Mouse (Mus musculus): Measurements from ENCODE around the gene Slc35g1. TPM values are rescaled to one million over a fixed set of nuclear protein-coding genes. Genes with fewer than 3 reads are reported as not detected.

Slc35g1 gene
- polyA plus RNA-seq, 1 experiment, result 1.8 TPM

- H3K4me3 ChIP-seq (ENCODE audit: control insufficient read depth, low read depth, low read length), result no peak overlapping the region
- H3K36me3 ChIP-seq (ENCODE audit: control insufficient read depth, insufficient read depth, low read length), result no peaks in the 10 kb centered on the region
- no peak overlapping the region for H3K27ac ChIP-seq (ENCODE audit: control insufficient read depth, insufficient read depth, low read depth, low read length)
- H3K4me1 ChIP-seq (ENCODE audit: control insufficient read depth, insufficient read depth, low read length), result peaks cover 2% of the 10 kb centered on the region
- TF ChIP-seq POLR2A (IDR thresholded peaks at IDR 0.05; ENCODE audit: control insufficient read depth, low read depth, low read length), result no peak
- TF ChIP-seq CTCF (IDR thresholded peaks at IDR 0.05; ENCODE audit: control insufficient read depth, insufficient read depth, insufficient replicate concordance, low read depth, low read length), result no peak
- H3K27me3 ChIP-seq (ENCODE audit: control insufficient read depth, insufficient read depth, low read length), result no peaks in the 10 kb centered on the region
These were observed 23.1 kb downstream of the Slc35g1 start for GRCm38 (mm10) chr19:38418819-38419423.

- TF ChIP-seq POLR2A (IDR thresholded peaks at IDR 0.05; ENCODE audit: control insufficient read depth, low read depth, low read length) (no peak), CTCF (IDR thresholded peaks at IDR 0.05; ENCODE audit: control insufficient read depth, insufficient read depth, insufficient replicate concordance, low read depth, low read length) (no peak)
- no peak overlapping the region for H3K4me3 ChIP-seq (ENCODE audit: control insufficient read depth, low read depth, low read length)
- H3K27me3 ChIP-seq (ENCODE audit: control insufficient read depth, insufficient read depth, low read length), result no peaks in the 10 kb centered on the region
- peaks cover 2% of the 10 kb centered on the region for H3K4me1 ChIP-seq (ENCODE audit: control insufficient read depth, insufficient read depth, low read length)
- H3K36me3 ChIP-seq (ENCODE audit: control insufficient read depth, insufficient read depth, low read length), result no peaks in the 10 kb centered on the region
- H3K27ac ChIP-seq (ENCODE audit: control insufficient read depth, insufficient read depth, low read depth, low read length), result no peak overlapping the region
These were observed 25.0 kb downstream of the Slc35g1 start for GRCm38 (mm10) chr19:38420751-38421295.

- H3K4me1 ChIP-seq (ENCODE audit: control insufficient read depth, insufficient read depth, low read length), result peaks cover 2% of the 10 kb centered on the region
- peak overlapping the region; percentile 36 for H3K4me3 ChIP-seq (ENCODE audit: control insufficient read depth, low read depth, low read length)
- TF ChIP-seq CTCF (IDR thresholded peaks at IDR 0.05; ENCODE audit: control insufficient read depth, insufficient read depth, insufficient replicate concordance, low read depth, low read length) (no peak), POLR2A (IDR thresholded peaks at IDR 0.05; ENCODE audit: control insufficient read depth, low read depth, low read length) (peak; percentile 47; the same call in 1 of the 2 replicates)
- no peak overlapping the region for H3K27ac ChIP-seq (ENCODE audit: control insufficient read depth, insufficient read depth, low read depth, low read length)
- no peaks in the 10 kb centered on the region for H3K36me3 ChIP-seq (ENCODE audit: control insufficient read depth, insufficient read depth, low read length)
- H3K27me3 ChIP-seq (ENCODE audit: control insufficient read depth, insufficient read depth, low read length), result no peaks in the 10 kb centered on the region
These were observed 25.7 kb downstream of the Slc35g1 start for GRCm38 (mm10) chr19:38421436-38421835.

- TF ChIP-seq POLR2A (IDR thresholded peaks at IDR 0.05; ENCODE audit: control insufficient read depth, low read depth, low read length), result no peak
- no peak for TF ChIP-seq CTCF (IDR thresholded peaks at IDR 0.05; ENCODE audit: control insufficient read depth, insufficient read depth, insufficient replicate concordance, low read depth, low read length)
These were observed 27.1 kb downstream of the Slc35g1 start for GRCm38 (mm10) chr19:38422926-38423325.

GRCm38 (mm10) chr19:38423884-38424283 lies 28.1 kb downstream of the Slc35g1 start:
- Histone ChIP-seq H3K36me3 (ENCODE audit: control insufficient read depth, insufficient read depth, low read length) (no peaks in the 10 kb centered on the region), H3K4me1 (ENCODE audit: control insufficient read depth, insufficient read depth, low read length) (peaks cover 2% of the 10 kb centered on the region), H3K27ac (ENCODE audit: control insufficient read depth, insufficient read depth, low read depth, low read length) (no peak overlapping the region), H3K27me3 (ENCODE audit: control insufficient read depth, insufficient read depth, low read length) (no peaks in the 10 kb centered on the region), H3K4me3 (ENCODE audit: control insufficient read depth, low read depth, low read length) (no peak overlapping the region)
- TF ChIP-seq POLR2A (IDR thresholded peaks at IDR 0.05; ENCODE audit: control insufficient read depth, low read depth, low read length) (no peak), CTCF (IDR thresholded peaks at IDR 0.05; ENCODE audit: control insufficient read depth, insufficient read depth, insufficient replicate concordance, low read depth, low read length) (no peak)

More at GRCm38 (mm10) chr19:38422926-38423325, 27.1 kb downstream of the Slc35g1 start:
- H3K4me3 ChIP-seq (ENCODE audit: control insufficient read depth, low read depth, low read length), result no peak overlapping the region
- H3K27ac ChIP-seq (ENCODE audit: control insufficient read depth, insufficient read depth, low read depth, low read length), result no peak overlapping the region
- no peaks in the 10 kb centered on the region for H3K36me3 ChIP-seq (ENCODE audit: control insufficient read depth, insufficient read depth, low read length)
- peaks cover 2% of the 10 kb centered on the region for H3K4me1 ChIP-seq (ENCODE audit: control insufficient read depth, insufficient read depth, low read length)
- H3K27me3 ChIP-seq (ENCODE audit: control insufficient read depth, insufficient read depth, low read length), result no peaks in the 10 kb centered on the region

- TF ChIP-seq CTCF (IDR thresholded peaks at IDR 0.05; ENCODE audit: control insufficient read depth, insufficient read depth, insufficient replicate concordance, low read depth, low read length), result no peak
- TF ChIP-seq POLR2A (IDR thresholded peaks at IDR 0.05; ENCODE audit: control insufficient read depth, low read depth, low read length), result no peak
- H3K4me1 ChIP-seq (ENCODE audit: control insufficient read depth, insufficient read depth, low read length), result peaks cover 2% of the 10 kb centered on the region
- H3K27me3 ChIP-seq (ENCODE audit: control insufficient read depth, insufficient read depth, low read length), result no peaks in the 10 kb centered on the region
- H3K4me3 ChIP-seq (ENCODE audit: control insufficient read depth, low read depth, low read length), result no peak overlapping the region
- no peaks in the 10 kb centered on the region for H3K36me3 ChIP-seq (ENCODE audit: control insufficient read depth, insufficient read depth, low read length)
- no peak overlapping the region for H3K27ac ChIP-seq (ENCODE audit: control insufficient read depth, insufficient read depth, low read depth, low read length)
These were observed 28.8 kb downstream of the Slc35g1 start for GRCm38 (mm10) chr19:38424581-38424980.

GRCm38 (mm10) chr19:38429269-38429668 lies 33.5 kb downstream of the Slc35g1 start:
- TF ChIP-seq POLR2A (IDR thresholded peaks at IDR 0.05; ENCODE audit: control insufficient read depth, low read depth, low read length), result no peak
- Histone ChIP-seq H3K4me3 (ENCODE audit: control insufficient read depth, low read depth, low read length) (no peak overlapping the region), H3K27me3 (ENCODE audit: control insufficient read depth, insufficient read depth, low read length) (no peaks in the 10 kb centered on the region), H3K27ac (ENCODE audit: control insufficient read depth, insufficient read depth, low read depth, low read length) (no peak overlapping the region), H3K36me3 (ENCODE audit: control insufficient read depth, insufficient read depth, low read length) (no peaks in the 10 kb centered on the region), H3K4me1 (ENCODE audit: control insufficient read depth, insufficient read depth, low read length) (peaks cover 2% of the 10 kb centered on the region)

All from testis, adult 2 months (tissue).